Mouse (Mus musculus): ENCODE results near the gene 2900011O08Rik. TPM values are rescaled to one million over a fixed set of nuclear protein-coding genes. Genes with fewer than 3 reads are reported as not detected.
"Not testable (repeated sequence)": the region's sequence is repeated elsewhere in the genome, so short reads cannot be mapped to it uniquely, and the experiment has no call there.

2900011O08Rik gene
- polyA plus RNA-seq, 1 experiment: 1.6 TPM

- Histone ChIP-seq H3K4me1 (ENCODE audit: control insufficient read depth, insufficient read depth, low read length) (no peaks in the 10 kb centered on the region), H3K4me3 (replicated peaks; ENCODE audit: control insufficient read depth, low read depth, low read length) (no peak overlapping the region), H3K27ac (ENCODE audit: control insufficient read depth, insufficient read depth, low read depth, low read length, poor library complexity) (no peak overlapping the region)
- WGBS: 60% methylated on average over 1 of the region's 1 CpGs
- no peak for TF ChIP-seq CTCF (IDR thresholded peaks at IDR 0.05; ENCODE audit: control insufficient read depth, insufficient read depth, low read length)
- no peak for TF ChIP-seq POLR2A (IDR thresholded peaks at IDR 0.05; ENCODE audit: borderline replicate concordance, control insufficient read depth, low read depth, low read length)
These were observed 72.9 kb downstream of the 2900011O08Rik start for GRCm38 (mm10) chr16:14059118-14059854.

GRCm38 (mm10) chr16:14059869-14060268 lies 73.5 kb downstream of the 2900011O08Rik start:
- H3K4me1 ChIP-seq (ENCODE audit: control insufficient read depth, insufficient read depth, low read length): no peaks in the 10 kb centered on the region
- TF ChIP-seq POLR2A (IDR thresholded peaks at IDR 0.05; ENCODE audit: borderline replicate concordance, control insufficient read depth, low read depth, low read length) (no peak), CTCF (IDR thresholded peaks at IDR 0.05; ENCODE audit: control insufficient read depth, insufficient read depth, low read length) (no peak)
- 82% methylated on average over 5 of the region's 5 CpGs for WGBS
- no peak overlapping the region; the same call in 1 of the 2 replicates for H3K27ac ChIP-seq (ENCODE audit: control insufficient read depth, insufficient read depth, low read depth, low read length, poor library complexity)
- no peak overlapping the region for H3K4me3 ChIP-seq (replicated peaks; ENCODE audit: control insufficient read depth, low read depth, low read length)

GRCm38 (mm10) chr16:14066571-14066970 lies 80.2 kb downstream of the 2900011O08Rik start:
- not testable (repeated sequence) for H3K4me1 ChIP-seq (ENCODE audit: control insufficient read depth, insufficient read depth, low read length); H3K4me3 ChIP-seq (replicated peaks; ENCODE audit: control insufficient read depth, low read depth, low read length); H3K27ac ChIP-seq (ENCODE audit: control insufficient read depth, insufficient read depth, low read depth, low read length, poor library complexity)
- WGBS: 90% methylated on average over 4 of the region's 4 CpGs

GRCm38 (mm10) chr16:14068701-14069100 lies 82.3 kb downstream of the 2900011O08Rik start:
- H3K4me1 ChIP-seq (ENCODE audit: control insufficient read depth, insufficient read depth, low read length); H3K4me3 ChIP-seq (replicated peaks; ENCODE audit: control insufficient read depth, low read depth, low read length); H3K27ac ChIP-seq (ENCODE audit: control insufficient read depth, insufficient read depth, low read depth, low read length, poor library complexity): not testable (repeated sequence)
- 73% methylated on average over 2 of the region's 2 CpGs for WGBS

- 77% methylated on average over 5 of the region's 5 CpGs for WGBS
- TF ChIP-seq CTCF (IDR thresholded peaks at IDR 0.05; ENCODE audit: control insufficient read depth, insufficient read depth, low read length): no peak
- no peak for TF ChIP-seq POLR2A (IDR thresholded peaks at IDR 0.05; ENCODE audit: borderline replicate concordance, control insufficient read depth, low read depth, low read length)
- Histone ChIP-seq H3K4me3 (replicated peaks; ENCODE audit: control insufficient read depth, low read depth, low read length) (no peak overlapping the region), H3K4me1 (ENCODE audit: control insufficient read depth, insufficient read depth, low read length) (no peaks in the 10 kb centered on the region), H3K27ac (ENCODE audit: control insufficient read depth, insufficient read depth, low read depth, low read length, poor library complexity) (no peak overlapping the region)
These were observed 84.2 kb downstream of the 2900011O08Rik start for GRCm38 (mm10) chr16:14070471-14071169.

GRCm38 (mm10) chr16:14082925-14083324 lies 96.5 kb downstream of the 2900011O08Rik start:
- 72% methylated on average over 2 of the region's 2 CpGs for WGBS
- no peak overlapping the region for H3K27ac ChIP-seq (ENCODE audit: control insufficient read depth, insufficient read depth, low read depth, low read length, poor library complexity)
- H3K4me1 ChIP-seq (ENCODE audit: control insufficient read depth, insufficient read depth, low read length): no peaks in the 10 kb centered on the region
- H3K4me3 ChIP-seq (replicated peaks; ENCODE audit: control insufficient read depth, low read depth, low read length): no peak overlapping the region
- TF ChIP-seq POLR2A (IDR thresholded peaks at IDR 0.05; ENCODE audit: borderline replicate concordance, control insufficient read depth, low read depth, low read length): no peak
- TF ChIP-seq CTCF (IDR thresholded peaks at IDR 0.05; ENCODE audit: control insufficient read depth, insufficient read depth, low read length): no peak

- Histone ChIP-seq H3K27ac (ENCODE audit: control insufficient read depth, insufficient read depth, low read depth, low read length, poor library complexity) (no peak overlapping the region), H3K4me3 (replicated peaks; ENCODE audit: control insufficient read depth, low read depth, low read length) (no peak overlapping the region), H3K4me1 (ENCODE audit: control insufficient read depth, insufficient read depth, low read length) (no peaks in the 10 kb centered on the region)
- WGBS: 7% methylated on average over 3 of the region's 3 CpGs
- TF ChIP-seq POLR2A (IDR thresholded peaks at IDR 0.05; ENCODE audit: borderline replicate concordance, control insufficient read depth, low read depth, low read length) (no peak), CTCF (IDR thresholded peaks at IDR 0.05; ENCODE audit: control insufficient read depth, insufficient read depth, low read length) (no peak)
These were observed 101.8 kb downstream of the 2900011O08Rik start for GRCm38 (mm10) chr16:14088249-14088648.

GRCm38 (mm10) chr16:14089296-14089695 lies 102.9 kb downstream of the 2900011O08Rik start:
- H3K4me3 ChIP-seq (replicated peaks; ENCODE audit: control insufficient read depth, low read depth, low read length): no peak overlapping the region
- TF ChIP-seq POLR2A (IDR thresholded peaks at IDR 0.05; ENCODE audit: borderline replicate concordance, control insufficient read depth, low read depth, low read length): no peak
- no peak for TF ChIP-seq CTCF (IDR thresholded peaks at IDR 0.05; ENCODE audit: control insufficient read depth, insufficient read depth, low read length)
- WGBS: 85% methylated on average over 3 of the region's 3 CpGs

More at GRCm38 (mm10) chr16:14089296-14089695, 102.9 kb downstream of the 2900011O08Rik start:
- no peaks in the 10 kb centered on the region for H3K4me1 ChIP-seq (ENCODE audit: control insufficient read depth, insufficient read depth, low read length)
- no peak overlapping the region for H3K27ac ChIP-seq (ENCODE audit: control insufficient read depth, insufficient read depth, low read depth, low read length, poor library complexity)
